Mouse (Mus musculus) layer of hippocampus, adult 8-10 months (tissue): ENCODE measurements around the gene Foxj3. TPM values are rescaled to one million over a fixed set of nuclear protein-coding genes. Genes with fewer than 3 reads are reported as not detected.

Experiments used
- total RNA-seq, 4 experiments: library from RNA; stranded (reverse); gene quantifications; 2 replicates each; pipeline ENCODE4 v1.2.4; 2022

Foxj3 gene
- total RNA-seq, 4 experiments from 2014 or later, result 71.9 to 96.3 (median 78.0) TPM

Other genes starting within 250 kb of the Foxj3 start
- gene Ybx1, start 242.4 kb upstream of the Foxj3 start, total RNA-seq, result 100 to 1,000 TPM; 198 to 253 (median 227) TPM
- gene Ppih, start 216.5 kb upstream of the Foxj3 start, total RNA-seq, result 10 to 100 TPM; 16.9 to 23.9 (median 22.6) TPM
- gene Ccdc30, start 121.5 kb upstream of the Foxj3 start, total RNA-seq, result 10 to 100 TPM; 20.5 to 25.5 (median 22.6) TPM
- 1 to 10 TPM; 3.9 to 8.8 (median 5.9) TPM for gene Ppcs, start 114.6 kb upstream of the Foxj3 start, total RNA-seq
- under 1 TPM in 3 of 4 experiments, not detected in 1; 0.48 to 0.94 (median 0.55) TPM for gene Zmynd12, start 114.2 kb upstream of the Foxj3 start, total RNA-seq
- gene Rimkla, start 44.4 kb upstream of the Foxj3 start, total RNA-seq, result 10 to 100 TPM; 11.8 to 18.2 (median 13.2) TPM
- gene Frg2f1, start 2.5 kb downstream of the Foxj3 start, total RNA-seq, result 10 to 100 TPM; 20.4 to 23.7 (median 21.5) TPM
- not detected for gene Guca2a, start 100.7 kb downstream of the Foxj3 start, total RNA-seq
- not detected for gene Guca2b, start 122.0 kb downstream of the Foxj3 start, total RNA-seq
- gene Hivep3, start 196.8 kb downstream of the Foxj3 start, total RNA-seq, result 10 to 100 TPM; 47.7 to 56.0 (median 51.0) TPM